Comparison of ENCODE assay signal across 8 mouse cellular contexts in the genomic region with DNA sequence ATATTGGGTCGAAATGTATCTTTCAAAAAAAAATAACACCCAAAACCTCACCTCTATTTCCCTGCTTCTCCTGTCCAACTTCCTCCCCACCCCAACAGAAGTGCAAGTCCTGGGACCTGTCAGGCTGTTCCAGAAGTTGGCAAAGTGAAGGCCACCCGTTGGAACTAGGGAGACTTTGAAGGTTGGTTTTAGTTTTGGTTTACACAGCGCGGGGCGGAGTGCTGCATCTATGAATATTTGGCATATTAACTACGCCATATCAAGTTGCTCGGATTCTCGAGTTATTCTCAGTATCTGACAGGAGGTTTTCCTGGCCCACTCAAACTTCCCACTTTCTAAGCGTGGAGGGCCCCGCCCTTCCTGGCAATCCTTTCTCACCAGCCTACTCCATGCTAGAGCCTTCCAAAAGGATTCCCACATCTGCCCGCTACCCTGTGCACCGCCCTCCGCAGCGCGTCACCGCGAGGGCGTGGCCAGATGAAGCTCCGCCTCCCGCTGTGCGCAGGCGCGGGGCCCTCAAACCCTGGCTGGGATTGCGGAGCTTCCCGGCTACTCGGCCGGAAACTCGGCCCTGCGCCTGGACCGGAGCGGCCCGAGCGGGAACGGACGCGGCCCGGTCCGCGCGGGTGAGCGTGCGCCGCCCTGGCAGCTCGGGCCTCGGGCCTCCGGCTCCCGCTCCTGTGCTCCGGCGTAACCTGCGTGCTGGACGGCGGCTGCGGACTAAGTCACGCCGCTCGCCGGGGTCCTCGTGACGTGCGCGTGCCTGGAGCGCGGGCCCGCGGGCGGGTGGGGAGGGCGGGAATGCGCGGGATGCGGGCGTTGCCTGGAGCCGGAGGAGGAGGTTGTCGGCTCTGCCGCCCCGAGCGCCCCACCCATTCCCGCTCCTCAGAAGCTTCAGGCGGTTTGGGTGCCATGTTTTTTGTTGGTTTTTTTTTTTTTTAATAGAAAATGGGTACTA. TPM values are rescaled to one million over a fixed set of nuclear protein-coding genes. Genes with fewer than 3 reads are reported as not detected.
DNase-seq lines count a peak whose midpoint lies in the region; ATAC-seq and TF ChIP-seq lines count a peak whose summit lies in the region.

Gene Ddx59, plus strand, starts transcription at position 474 of the 958 bp plus-strand sequence.

- TF ChIP-seq POLR2A in limb, embryonic 14.5 days (IDR thresholded peaks at IDR 0.05; ENCODE audit: borderline replicate concordance, extremely low read depth, insufficient read depth, insufficient read length), result peak; percentile 95

- TF ChIP-seq CTCF in midbrain, postnatal 0 days (IDR thresholded peaks at IDR 0.05), result no peak

- DNase-seq in 3134 (ENCODE audit: extremely low read depth, insufficient read length, low spot score), result peak; percentile 99
- DNase-seq in adrenal gland, postnatal 36 days, result peak; percentile 97 to 98
- DNase-seq in heart, adult 8-10 months (ENCODE audit: low spot score), result peak; percentile 99
- peak; percentile 98 for DNase-seq in kidney, adult 9 months
- DNase-seq in limb, embryonic 14.5 days (ENCODE audit: low spot score), result peak; percentile 93
- DNase-seq in midbrain, postnatal 0 days (ENCODE audit: low spot score), result peak; percentile 94
- peak; percentile 97 to 98 for DNase-seq in spleen, postnatal 14 days (ENCODE audit: low spot score in 2 of 2)

- H3K9me3 ChIP-seq in embryonic facial prominence, embryonic 13.5 days, result no peaks in the 10 kb centered on the region
- H3K9me3 ChIP-seq in limb, embryonic 14.5 days (ENCODE audit: control insufficient read depth, low read length), result no peaks in the 10 kb centered on the region
- H3K9me3 ChIP-seq in midbrain, postnatal 0 days (ENCODE audit: low read length), result no peaks in the 10 kb centered on the region

- H3K4me3 ChIP-seq in embryonic facial prominence, embryonic 13.5 days, result peak within 1 kb of the TSS; percentile 70
- H3K4me3 ChIP-seq in limb, embryonic 14.5 days (replicated peaks; ENCODE audit: low read length), result peak within 1 kb of the TSS; percentile 66
- H3K4me3 ChIP-seq in midbrain, postnatal 0 days (ENCODE audit: low read depth, low read length), result peak within 1 kb of the TSS; percentile 72

- peaks cover 10% of the 10 kb centered on the region for H3K36me3 ChIP-seq in embryonic facial prominence, embryonic 13.5 days
- no peaks in the 10 kb centered on the region for H3K36me3 ChIP-seq in limb, embryonic 14.5 days (ENCODE audit: control insufficient read depth, insufficient read depth, low read length)
- no peaks in the 10 kb centered on the region for H3K36me3 ChIP-seq in midbrain, postnatal 0 days (ENCODE audit: insufficient read depth, low read length)

- peak; percentile 100 for ATAC-seq in embryonic facial prominence, embryonic 13.5 days (ENCODE audit: insufficient number of reproducible peaks, insufficient read depth, low FRiP score, low TSS enrichment, low read depth)
- peak; percentile 99 for ATAC-seq in limb, embryonic 14.5 days (ENCODE audit: low FRiP score, low read depth)
- peak; percentile 99 for ATAC-seq in midbrain, postnatal 0 days (ENCODE audit: low FRiP score)

- H3K4me1 ChIP-seq in embryonic facial prominence, embryonic 13.5 days, result peaks cover 17% of the 10 kb centered on the region
- peaks cover 13% of the 10 kb centered on the region for H3K4me1 ChIP-seq in limb, embryonic 14.5 days (ENCODE audit: control insufficient read depth, insufficient read depth, low read length)
- no peaks in the 10 kb centered on the region for H3K4me1 ChIP-seq in midbrain, postnatal 0 days (ENCODE audit: insufficient read depth, low read length)

- H3K4me2 ChIP-seq in embryonic facial prominence, embryonic 13.5 days, result peak within 1 kb of the TSS; percentile 54
- peak within 1 kb of the TSS; percentile 62 for H3K4me2 ChIP-seq in limb, embryonic 14.5 days (replicated peaks; ENCODE audit: low read depth, low read length, severe bottlenecking)
- H3K4me2 ChIP-seq in midbrain, postnatal 0 days (ENCODE audit: low read depth, low read length, poor library complexity, severe bottlenecking), result peak within 1 kb of the TSS; percentile 53

- peak within 1 kb of the TSS; percentile 88 for H3K9ac ChIP-seq in embryonic facial prominence, embryonic 13.5 days
- H3K9ac ChIP-seq in limb, embryonic 14.5 days (ENCODE audit: low read depth, low read length, severe bottlenecking), result peak within 1 kb of the TSS; percentile 92
- peak within 1 kb of the TSS; percentile 87 for H3K9ac ChIP-seq in midbrain, postnatal 0 days (replicated peaks; ENCODE audit: low read length, poor library complexity, severe bottlenecking)

- no peaks in the 10 kb centered on the region for H3K27me3 ChIP-seq in embryonic facial prominence, embryonic 13.5 days
- no peaks in the 10 kb centered on the region for H3K27me3 ChIP-seq in limb, embryonic 14.5 days (ENCODE audit: control insufficient read depth, insufficient read depth, low read length)
- H3K27me3 ChIP-seq in midbrain, postnatal 0 days (ENCODE audit: insufficient read depth, low read length), result no peaks in the 10 kb centered on the region

- 3% methylated on average over 77 of the region's 78 CpGs for WGBS in embryonic facial prominence, embryonic 13.5 days
- WGBS in limb, embryonic 14.5 days, result 3% methylated on average over 68 of the region's 78 CpGs
- 3% methylated on average over 61 of the region's 78 CpGs for WGBS in midbrain, postnatal 0 days

- H3K27ac ChIP-seq in embryonic facial prominence, embryonic 13.5 days, result peak within 1 kb of the TSS; percentile 98
- H3K27ac ChIP-seq in limb, embryonic 14.5 days (replicated peaks; ENCODE audit: low read depth, low read length), result peak within 1 kb of the TSS; percentile 99
- H3K27ac ChIP-seq in midbrain, postnatal 0 days (ENCODE audit: low read depth, low read length), result peak within 1 kb of the TSS; percentile 96

RNA-seq across cellular contexts. Expression of gene Ddx59, which starts in this region (rescaled TPM):
- total RNA-seq in adrenal gland, postnatal 36 days (2021), result 10 to 100 TPM; 10.5 to 14.8 TPM
- polyA plus RNA-seq in embryonic facial prominence, embryonic 13.5 days (2015; fragmentation: Nextera tagmentation; extraction: Ambion mirVana), result 20.2 and 21.9 TPM in 2 replicates
- 10 to 100 TPM; 12.5 to 13.7 (median 13.0) TPM for total RNA-seq in heart, adult 8-10 months (2022)
- 10.4 and 12.3 TPM in 2 replicates for polyA plus RNA-seq in limb, embryonic 14.5 days (2012; rRNA removed)
- polyA plus RNA-seq in limb, embryonic 14.5 days (2014; fragmentation: Nextera tagmentation; extraction: Ambion mirVana), result 18.4 and 22.3 TPM in 2 replicates
- total RNA-seq in midbrain, postnatal 0 days (2014; rRNA removed), result 12.4 and 17.5 TPM in 2 replicates
- polyA plus RNA-seq in midbrain, postnatal 0 days (2015; fragmentation: Nextera tagmentation; extraction: Ambion mirVana), result 15.3 and 17.0 TPM in 2 replicates

Comparison
In these comparisons a context has a peak if more than half of its experiments do, and no peak if none do; other contexts are left out.
1. Peak in every context shown above with its lines: DNase-seq, ATAC-seq, H3K4me3 ChIP-seq and H3K27ac ChIP-seq.